Mouse (Mus musculus) MEL-GATA-1-ER (cell line): ENCODE results near the gene Krtcap2.

Experiments
- DNase-seq: peaks from one replicate; pipeline ENCODE4 v3.0.0-alpha.2; 2012; ENCODE audit warnings: low read depth; ENCODE audit errors: extremely low read depth

Gene Krtcap2

GRCm38 (mm10) chr3:89246261-89247100 lies 715 bp downstream of the Krtcap2 start, which contains the start of gene Trim46:
Gene Trim46, minus strand, starts transcription at chr3:89246309.
- peak; percentile 93 for DNase-seq

GRCm38 (mm10) chr3:89247466-89247865 lies 1.7 kb downstream of the Krtcap2 start:
- no peak for DNase-seq

GRCm38 (mm10) chr3:89250435-89251040 lies 4.8 kb downstream of the Krtcap2 start:
- peak; percentile 48 for DNase-seq

GRCm38 (mm10) chr3:89251365-89251895 lies 5.7 kb downstream of the Krtcap2 start:
- no peak for DNase-seq

GRCm38 (mm10) chr3:89254994-89255393 lies 9.2 kb downstream of the Krtcap2 start:
- DNase-seq: no peak

GRCm38 (mm10) chr3:89256177-89256576 lies 10.4 kb downstream of the Krtcap2 start:
- DNase-seq: no peak

- DNase-seq: no peak
Measured at GRCm38 (mm10) chr3:89259076-89259475, 13.3 kb downstream of the Krtcap2 start, which contains the start of gene Dpm3. Gene Dpm3, plus strand, starts transcription at chr3:89259358.

GRCm38 (mm10) chr3:89260211-89260610 lies 14.4 kb downstream of the Krtcap2 start:
- DNase-seq: no peak

- DNase-seq: no peak
Measured at GRCm38 (mm10) chr3:89262417-89262816, 16.7 kb downstream of the Krtcap2 start.

GRCm38 (mm10) chr3:89266439-89266893 lies 20.7 kb downstream of the Krtcap2 start:
- peak; percentile 82 for DNase-seq

GRCm38 (mm10) chr3:89268916-89269315 lies 23.1 kb downstream of the Krtcap2 start:
- no peak for DNase-seq

- DNase-seq: no peak
Measured at GRCm38 (mm10) chr3:89270051-89270755, 24.4 kb downstream of the Krtcap2 start, which contains the start of gene Slc50a1. Gene Slc50a1, minus strand, starts transcription at chr3:89270570.

- no peak for DNase-seq
Measured at GRCm38 (mm10) chr3:89270891-89271290, 25.1 kb downstream of the Krtcap2 start.

GRCm38 (mm10) chr3:89271760-89272159 lies 26.0 kb downstream of the Krtcap2 start:
- no peak for DNase-seq

- no peak for DNase-seq
Measured at GRCm38 (mm10) chr3:89276061-89276460, 30.3 kb downstream of the Krtcap2 start.

GRCm38 (mm10) chr3:89277281-89278021 lies 31.7 kb downstream of the Krtcap2 start:
- DNase-seq: no peak

- DNase-seq: no peak
Measured at GRCm38 (mm10) chr3:89278107-89278506, 32.3 kb downstream of the Krtcap2 start.

- DNase-seq: no peak
Measured at GRCm38 (mm10) chr3:89278643-89279042, 32.9 kb downstream of the Krtcap2 start.

- no peak for DNase-seq
Measured at GRCm38 (mm10) chr3:89279153-89279890, 33.6 kb downstream of the Krtcap2 start.

GRCm38 (mm10) chr3:89280050-89280605 lies 34.4 kb downstream of the Krtcap2 start:
- no peak for DNase-seq
